Mouse (Mus musculus) adrenal gland, adult 8-10 months (tissue): ENCODE results near the gene Fam120c. TPM values are rescaled to one million over a fixed set of nuclear protein-coding genes. Genes with fewer than 3 reads are reported as not detected.

Experiments
- total RNA-seq, 4 experiments: library from RNA; stranded (reverse); gene quantifications; 2 replicates each; pipeline ENCODE4 v1.2.4; 2022

Gene Fam120c
- total RNA-seq, 4 experiments from 2014 or later: 17.9 to 21.9 (median 20.3) TPM

Other genes with a start within 250 kb of the Fam120c start
- 10 to 100 TPM; 50.4 to 58.4 (median 54.8) TPM for gene Tsr2, start 247.6 kb upstream of the Fam120c start, total RNA-seq
- gene Wnk3, start 146.1 kb upstream of the Fam120c start, total RNA-seq: 1 to 10 TPM; 1.8 to 2.7 (median 2.4) TPM
- 10 to 100 TPM; 26.9 to 41.0 (median 31.5) TPM for gene Phf8, start 176.5 kb downstream of the Fam120c start, total RNA-seq